Mouse (Mus musculus) macrophage (primary cell): Measurements from ENCODE around the gene Got2. TPM values are rescaled to one million over a fixed set of nuclear protein-coding genes. Genes with fewer than 3 reads are reported as not detected.
"Not testable (repeated sequence)": the region's sequence is repeated elsewhere in the genome, so short reads cannot be mapped to it uniquely, and the experiment has no call there.

ENCODE experiments used
- H3K27ac ChIP-seq: fragments of 350-480 bp; formaldehyde crosslinking; 2 replicates; pipeline ENCODE4 v1.9.0; 2021
- H3K36me3 ChIP-seq: fragments of 350-480 bp; formaldehyde crosslinking; 2 replicates; pipeline ENCODE4 v1.9.0; 2021; ENCODE audit errors: inconsistent target
- H3K4me3 ChIP-seq: fragments of 350-480 bp; formaldehyde crosslinking; 2 replicates; pipeline ENCODE4 v1.9.0; 2021; ENCODE audit errors: inconsistent target
- H3K79me2 ChIP-seq: fragments of 350-480 bp; formaldehyde crosslinking; 2 replicates; pipeline ENCODE4 v1.9.0; 2021; ENCODE audit errors: inconsistent target
- WGBS: methylation state at CpG from one replicate; pipeline ENCODE4 v1.1.7; 2026; ENCODE audit warnings: inconsistent platforms; ENCODE audit not compliant: missing documents; 5-methylcytosine and 5-hydroxymethylcytosine counted together
- polyA plus RNA-seq: library from polyadenylated mRNA; stranded (reverse); fragments of 250-400 nt; gene quantifications from 3 replicates; pipeline ENCODE4 v1.2.4, GENCODE M21; 2018; ENCODE audit warnings: inconsistent platforms

Got2 gene
- polyA plus RNA-seq, 1 experiment from 2014 or later = 70.6 TPM

- Histone ChIP-seq H3K36me3 (no peaks in the 10 kb centered on the region), H3K79me2 (peaks cover 75% of the 10 kb centered on the region), H3K27ac (no peak overlapping the region), H3K4me3 (no peak overlapping the region)
- WGBS = 83% methylated on average over 5 of the region's 5 CpGs
Observed at GRCm38 (mm10) chr8:95885271-95885841, 3.0 kb downstream of the Got2 start.

GRCm38 (mm10) chr8:95884491-95884890 lies 3.9 kb downstream of the Got2 start:
- Histone ChIP-seq H3K79me2 (peaks cover 84% of the 10 kb centered on the region), H3K27ac (no peak overlapping the region), H3K4me3 (no peak overlapping the region), H3K36me3 (no peaks in the 10 kb centered on the region)
- 89% methylated on average over 12 of the region's 12 CpGs for WGBS

GRCm38 (mm10) chr8:95882191-95882590 lies 6.2 kb downstream of the Got2 start:
- Histone ChIP-seq H3K79me2 (peaks cover 89% of the 10 kb centered on the region), H3K36me3 (peaks cover 5% of the 10 kb centered on the region; the same call in 1 of the 2 replicates), H3K4me3 (no peak overlapping the region), H3K27ac (no peak overlapping the region)
- 81% methylated on average over 9 of the region's 9 CpGs for WGBS

- H3K79me2 ChIP-seq = peaks cover 83% of the 10 kb centered on the region
- 86% methylated on average over 3 of the region's 3 CpGs for WGBS
- H3K27ac ChIP-seq = no peak overlapping the region
- peaks cover 11% of the 10 kb centered on the region; the same call in 1 of the 2 replicates for H3K36me3 ChIP-seq
- H3K4me3 ChIP-seq = no peak overlapping the region
Observed at GRCm38 (mm10) chr8:95881576-95881975, 6.8 kb downstream of the Got2 start.

GRCm38 (mm10) chr8:95879823-95880222 lies 8.5 kb downstream of the Got2 start:
- H3K27ac ChIP-seq = no peak overlapping the region
- H3K79me2 ChIP-seq = peaks cover 65% of the 10 kb centered on the region
- H3K4me3 ChIP-seq = no peak overlapping the region
- H3K36me3 ChIP-seq = peaks cover 21% of the 10 kb centered on the region; the same call in 1 of the 2 replicates
- WGBS = 84% methylated on average over 4 of the region's 4 CpGs

- WGBS = 69% methylated on average over 12 of the region's 12 CpGs
- H3K79me2 ChIP-seq = peaks cover 51% of the 10 kb centered on the region
- H3K36me3 ChIP-seq = peaks cover 29% of the 10 kb centered on the region; the same call in 1 of the 2 replicates
- H3K27ac ChIP-seq = no peak overlapping the region
- no peak overlapping the region for H3K4me3 ChIP-seq
Observed at GRCm38 (mm10) chr8:95878176-95878962, 10.0 kb downstream of the Got2 start.

- peaks cover 45% of the 10 kb centered on the region for H3K36me3 ChIP-seq
- H3K79me2 ChIP-seq = peaks cover 20% of the 10 kb centered on the region; the same call in 1 of the 2 replicates
- no peak overlapping the region for H3K4me3 ChIP-seq
- 91% methylated on average over 7 of the region's 7 CpGs for WGBS
- no peak overlapping the region for H3K27ac ChIP-seq
Observed at GRCm38 (mm10) chr8:95875270-95875669, 13.1 kb downstream of the Got2 start.

GRCm38 (mm10) chr8:95871690-95872089 lies 16.7 kb downstream of the Got2 start:
- 93% methylated on average over 15 of the region's 16 CpGs for WGBS
- H3K4me3 ChIP-seq = no peak overlapping the region
- H3K36me3 ChIP-seq = peaks cover 61% of the 10 kb centered on the region
- no peaks in the 10 kb centered on the region for H3K79me2 ChIP-seq
- H3K27ac ChIP-seq = no peak overlapping the region

- H3K4me3 ChIP-seq, H3K79me2 ChIP-seq, H3K27ac ChIP-seq: not testable (repeated sequence)
- H3K36me3 ChIP-seq = peaks cover 25% of the 10 kb centered on the region; the same call in 1 of the 2 replicates
- WGBS = 93% methylated on average over 11 of the region's 18 CpGs
Observed at GRCm38 (mm10) chr8:95864851-95865250, 23.5 kb downstream of the Got2 start.

- H3K27ac ChIP-seq, H3K4me3 ChIP-seq, H3K79me2 ChIP-seq: not testable (repeated sequence)
- peaks cover 21% of the 10 kb centered on the region; the same call in 1 of the 2 replicates for H3K36me3 ChIP-seq
- WGBS = 97% methylated on average over 6 of the region's 11 CpGs
Observed at GRCm38 (mm10) chr8:95863761-95864440, 24.4 kb downstream of the Got2 start.

GRCm38 (mm10) chr8:95854174-95854573 lies 34.2 kb downstream of the Got2 start:
- Histone ChIP-seq H3K36me3 (no peaks in the 10 kb centered on the region; the same call in 1 of the 2 replicates), H3K4me3 (no peak overlapping the region), H3K79me2 (peaks cover 36% of the 10 kb centered on the region), H3K27ac (no peak overlapping the region)
- WGBS = 91% methylated on average over 6 of the region's 6 CpGs

GRCm38 (mm10) chr8:95853102-95853843 lies 35.1 kb downstream of the Got2 start, which contains the start of gene Slc38a7:
Slc38a7 (minus strand) TSS chr8:95853539.
- peak within 1 kb of the TSS; percentile 80 for H3K27ac ChIP-seq
- WGBS = 8% methylated on average over 22 of the region's 22 CpGs

GRCm38 (mm10) chr8:95852290-95852689 lies 36.1 kb downstream of the Got2 start:
- 0% methylated on average over 4 of the region's 4 CpGs for WGBS
- peak overlapping the region; percentile 80 for H3K27ac ChIP-seq
- H3K4me3 ChIP-seq = peak overlapping the region; percentile 96
- peaks cover 12% of the 10 kb centered on the region; the same call in 1 of the 2 replicates for H3K36me3 ChIP-seq
- H3K79me2 ChIP-seq = peaks cover 55% of the 10 kb centered on the region

More at GRCm38 (mm10) chr8:95853102-95853843, 35.1 kb downstream of the Got2 start, which contains the start of gene Slc38a7:
- Histone ChIP-seq H3K4me3 (peak within 1 kb of the TSS; percentile 96), H3K36me3 (peaks cover 7% of the 10 kb centered on the region; the same call in 1 of the 2 replicates), H3K79me2 (peaks cover 45% of the 10 kb centered on the region)

- peaks cover 61% of the 10 kb centered on the region for H3K79me2 ChIP-seq
- no peak overlapping the region for H3K27ac ChIP-seq
- H3K36me3 ChIP-seq = peaks cover 21% of the 10 kb centered on the region
- WGBS = 97% methylated on average over 2 of the region's 2 CpGs
- no peak overlapping the region for H3K4me3 ChIP-seq
Observed at GRCm38 (mm10) chr8:95850326-95850725, 38.0 kb downstream of the Got2 start.
